In the genomic region with DNA sequence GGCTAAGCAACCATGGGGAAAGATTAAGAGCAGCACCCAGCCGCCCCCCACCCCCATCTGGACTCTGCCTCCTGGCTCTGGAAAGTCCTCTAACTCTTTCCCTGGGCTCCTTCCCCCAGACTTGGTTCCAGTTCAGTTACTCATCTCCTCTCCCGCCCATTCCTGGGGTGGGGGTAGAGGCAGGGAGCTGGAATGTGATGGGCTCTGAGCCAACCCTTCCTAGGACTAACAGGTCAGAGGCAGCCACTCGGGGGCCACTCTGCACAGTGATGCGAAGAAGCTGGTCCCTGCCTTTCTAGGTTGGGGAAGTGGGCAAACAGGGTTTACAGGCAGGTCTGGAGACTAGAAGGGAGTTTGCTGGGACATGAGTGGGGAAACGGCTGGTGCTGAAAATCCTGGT, we compare ENCODE assay signal across 8 mouse cellular contexts. TPM values are rescaled to one million over a fixed set of nuclear protein-coding genes. Genes with fewer than 3 reads are reported as not detected.
A peak's percentile ranks its signal among the peaks of the same experiment; 100 is the strongest.
DNase-seq lines count a peak whose midpoint lies in the region; ATAC-seq lines count a peak whose summit lies in the region.

No protein-coding gene starts in this region.

- no peak overlapping the region for H3K4me2 ChIP-seq in midbrain, embryonic 15.5 days
- no peak overlapping the region for H3K4me2 ChIP-seq in forebrain, embryonic 15.5 days (replicated peaks)

- no peak for DNase-seq in midbrain, embryonic 10.5 days (ENCODE audit: low spot score)
- peak; percentile 98 for DNase-seq in kidney, adult 11 months
- DNase-seq in lung, adult 18-20 months: peak; percentile 88 to 93
- DNase-seq in yolk sac, embryonic 10.5 days (ENCODE audit: low spot score): peak; percentile 83
- no peak for DNase-seq in right cerebral cortex, postnatal 4 days
- no peak for DNase-seq in cerebellum, postnatal 25 days

- peaks cover 60% of the 10 kb centered on the region for H3K27me3 ChIP-seq in midbrain, embryonic 10.5 days (ENCODE audit: low read depth, poor library complexity, severe bottlenecking)
- H3K27me3 ChIP-seq in midbrain, embryonic 15.5 days (replicated peaks): peaks cover 19% of the 10 kb centered on the region
- peaks cover 12% of the 10 kb centered on the region; the same call in 1 of the 2 replicates for H3K27me3 ChIP-seq in forebrain, embryonic 15.5 days

- no peaks in the 10 kb centered on the region for H3K36me3 ChIP-seq in midbrain, embryonic 10.5 days
- H3K36me3 ChIP-seq in midbrain, embryonic 15.5 days (replicated peaks): no peaks in the 10 kb centered on the region
- H3K36me3 ChIP-seq in forebrain, embryonic 15.5 days: no peaks in the 10 kb centered on the region

- H3K4me3 ChIP-seq in midbrain, embryonic 10.5 days: no peak overlapping the region
- H3K4me3 ChIP-seq in midbrain, embryonic 15.5 days: no peak overlapping the region
- H3K4me3 ChIP-seq in forebrain, embryonic 15.5 days: no peak overlapping the region

- no peak for ATAC-seq in midbrain, embryonic 15.5 days (replicated peaks)
- no peak for ATAC-seq in forebrain, embryonic 15.5 days (replicated peaks)

- peak overlapping the region; percentile 49 for H3K27ac ChIP-seq in midbrain, embryonic 10.5 days (replicated peaks)
- no peak overlapping the region for H3K27ac ChIP-seq in midbrain, embryonic 15.5 days
- H3K27ac ChIP-seq in forebrain, embryonic 15.5 days (replicated peaks): peak overlapping the region; percentile 19; the same call in 1 of the 2 replicates

- H3K9ac ChIP-seq in midbrain, embryonic 15.5 days: no peak overlapping the region
- no peak overlapping the region for H3K9ac ChIP-seq in forebrain, embryonic 15.5 days (replicated peaks)

- 23% methylated on average over 5 of the region's 5 CpGs for WGBS in midbrain, embryonic 10.5 days
- 24% methylated on average over 5 of the region's 5 CpGs for WGBS in midbrain, embryonic 15.5 days
- WGBS in forebrain, embryonic 15.5 days: 32% methylated on average over 5 of the region's 5 CpGs

- peaks cover 28% of the 10 kb centered on the region for H3K4me1 ChIP-seq in midbrain, embryonic 10.5 days
- peaks cover 9% of the 10 kb centered on the region for H3K4me1 ChIP-seq in midbrain, embryonic 15.5 days
- peaks cover 11% of the 10 kb centered on the region for H3K4me1 ChIP-seq in forebrain, embryonic 15.5 days

- no peaks in the 10 kb centered on the region for H3K9me3 ChIP-seq in midbrain, embryonic 10.5 days (replicated peaks)
- no peaks in the 10 kb centered on the region for H3K9me3 ChIP-seq in midbrain, embryonic 15.5 days
- no peaks in the 10 kb centered on the region for H3K9me3 ChIP-seq in forebrain, embryonic 15.5 days

RNA-seq across cellular contexts. Expression of gene Slc48a1, which starts 5.2 kb away (rescaled TPM):
- 30.5 and 36.3 TPM in 2 replicates for polyA plus RNA-seq in midbrain, embryonic 10.5 days (2016; fragmentation: Nextera tagmentation; extraction: Ambion mirVana)
- polyA plus RNA-seq in midbrain, embryonic 15.5 days (2015; fragmentation: Nextera tagmentation; extraction: Ambion mirVana): 85.7 and 90.1 TPM in 2 replicates
- polyA plus RNA-seq in forebrain, embryonic 15.5 days (2015; fragmentation: Nextera tagmentation; extraction: Ambion mirVana): 64.9 and 66.6 TPM in 2 replicates

RNA-seq across cellular contexts. Expression of gene Rapgef3, which starts 5.3 kb away (rescaled TPM):
- 5.3 and 6.0 TPM in 2 replicates for polyA plus RNA-seq in midbrain, embryonic 10.5 days (2016; fragmentation: Nextera tagmentation; extraction: Ambion mirVana)
- polyA plus RNA-seq in midbrain, embryonic 15.5 days (2015; fragmentation: Nextera tagmentation; extraction: Ambion mirVana): 15.4 and 16.8 TPM in 2 replicates
- 8.6 and 9.0 TPM in 2 replicates for polyA plus RNA-seq in forebrain, embryonic 15.5 days (2015; fragmentation: Nextera tagmentation; extraction: Ambion mirVana)

RNA-seq across cellular contexts. Expression of gene Endou, which starts 42.0 kb away (rescaled TPM):
- 0.12 and 0.26 TPM in 2 replicates for polyA plus RNA-seq in midbrain, embryonic 10.5 days (2016; fragmentation: Nextera tagmentation; extraction: Ambion mirVana)
- 0.17 and 0.27 TPM in 2 replicates for polyA plus RNA-seq in midbrain, embryonic 15.5 days (2015; fragmentation: Nextera tagmentation; extraction: Ambion mirVana)
- polyA plus RNA-seq in forebrain, embryonic 15.5 days (2015; fragmentation: Nextera tagmentation; extraction: Ambion mirVana): 0.22 TPM in 1 of 2 replicates, not detected in the other

Comparison
In these comparisons a context has a peak if more than half of its experiments do, and no peak if none do; other contexts are left out.
1. DNase-seq: peak in kidney, adult 11 months (single experiment), lung, adult 18-20 months (2 of 2) and yolk sac, embryonic 10.5 days (single experiment); none in midbrain, embryonic 10.5 days (single experiment), right cerebral cortex, postnatal 4 days (single experiment) and cerebellum, postnatal 25 days (0 of 2).